Mouse (Mus musculus): ENCODE results near the gene Wipf1. TPM values are rescaled to one million over a fixed set of nuclear protein-coding genes. Genes with fewer than 3 reads are reported as not detected.

Wipf1 gene
- total RNA-seq, 2 experiments from 2014 or later, result 20.4 to 22.1 TPM

DNA sequence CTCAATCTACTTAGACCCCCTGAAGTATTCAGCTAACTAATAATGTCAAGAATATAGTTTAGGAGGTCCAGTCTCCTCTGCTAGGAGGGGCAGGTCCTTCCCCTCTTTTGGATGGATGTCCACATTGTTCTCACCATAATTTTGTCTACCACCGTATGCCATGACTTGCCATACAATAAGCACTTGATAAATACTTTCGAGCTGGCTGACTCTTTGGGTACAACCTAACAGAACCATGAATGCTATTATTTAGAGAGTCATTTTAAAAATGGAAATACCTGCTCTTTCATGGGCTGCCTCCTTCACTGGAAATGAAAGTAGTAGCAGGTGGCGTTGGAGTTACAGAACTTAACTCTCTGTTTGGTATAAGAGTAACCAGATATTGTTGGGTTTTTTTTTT lies 139.6 kb downstream of the Wipf1 start:
- DNase-seq (ENCODE audit: low spot score in 2 of 2), result no peak

DNA sequence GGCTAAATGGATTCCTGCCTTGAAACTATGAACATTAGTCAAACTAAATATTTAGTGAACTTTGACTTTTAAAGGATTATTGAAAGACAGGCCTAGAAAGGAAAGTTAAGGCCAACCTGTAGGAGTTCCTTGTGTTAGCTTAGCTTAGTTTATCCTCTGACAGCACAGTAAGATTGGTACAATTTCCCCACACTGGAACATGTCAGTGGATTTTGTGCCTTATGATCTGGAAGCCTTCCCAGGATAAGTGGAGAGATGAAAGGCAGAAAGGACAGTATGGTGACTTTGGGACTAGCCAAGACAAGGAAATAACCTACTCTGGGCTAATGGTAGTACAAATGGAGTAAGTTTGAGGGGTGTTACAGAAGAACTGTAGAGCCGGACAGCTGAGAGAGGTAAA lies 141.7 kb downstream of the Wipf1 start:
- no peak for DNase-seq (ENCODE audit: low spot score in 2 of 2)

DNA sequence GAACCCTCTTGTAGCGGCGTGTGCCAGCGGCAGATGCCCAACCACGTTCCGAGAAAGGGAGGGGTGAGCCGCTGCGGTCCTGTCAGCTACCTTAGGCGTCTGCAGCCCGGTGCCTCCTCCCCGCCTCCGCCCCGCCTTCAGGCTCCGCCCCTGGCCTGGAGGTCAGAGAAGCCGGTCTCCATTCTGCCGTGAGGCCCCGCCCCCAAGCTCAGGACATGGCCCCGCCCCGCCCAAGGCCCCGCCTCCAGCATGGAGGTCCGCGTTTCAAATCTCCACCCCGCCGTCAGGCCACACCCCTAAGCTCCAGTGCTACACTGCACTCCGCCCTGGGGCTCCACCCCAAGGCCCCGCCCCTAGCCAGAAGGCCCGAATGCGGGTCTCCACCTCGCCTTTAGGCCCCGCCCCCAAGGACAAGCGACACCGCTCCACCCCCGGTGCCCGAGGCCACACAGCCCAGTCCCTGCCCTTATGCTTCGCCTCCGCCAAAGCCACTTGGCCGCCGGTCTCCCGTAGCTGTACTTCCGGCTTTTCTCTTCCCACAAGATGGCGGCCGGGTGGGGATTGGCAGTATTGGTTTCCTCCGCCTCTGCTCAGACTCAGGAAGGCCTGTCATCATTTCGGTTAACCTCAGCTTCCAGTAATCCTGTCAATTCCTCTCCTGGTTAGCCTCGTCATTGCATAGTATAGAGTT lies 143.0 kb downstream of the Wipf1 start, which contains the start of gene Gpr155:
Gpr155 (minus strand) TSS at position 217 of the 691 bp plus-strand sequence.
- DNase-seq (ENCODE audit: low spot score in 2 of 2), result peak; percentile 97 to 100

DNA sequence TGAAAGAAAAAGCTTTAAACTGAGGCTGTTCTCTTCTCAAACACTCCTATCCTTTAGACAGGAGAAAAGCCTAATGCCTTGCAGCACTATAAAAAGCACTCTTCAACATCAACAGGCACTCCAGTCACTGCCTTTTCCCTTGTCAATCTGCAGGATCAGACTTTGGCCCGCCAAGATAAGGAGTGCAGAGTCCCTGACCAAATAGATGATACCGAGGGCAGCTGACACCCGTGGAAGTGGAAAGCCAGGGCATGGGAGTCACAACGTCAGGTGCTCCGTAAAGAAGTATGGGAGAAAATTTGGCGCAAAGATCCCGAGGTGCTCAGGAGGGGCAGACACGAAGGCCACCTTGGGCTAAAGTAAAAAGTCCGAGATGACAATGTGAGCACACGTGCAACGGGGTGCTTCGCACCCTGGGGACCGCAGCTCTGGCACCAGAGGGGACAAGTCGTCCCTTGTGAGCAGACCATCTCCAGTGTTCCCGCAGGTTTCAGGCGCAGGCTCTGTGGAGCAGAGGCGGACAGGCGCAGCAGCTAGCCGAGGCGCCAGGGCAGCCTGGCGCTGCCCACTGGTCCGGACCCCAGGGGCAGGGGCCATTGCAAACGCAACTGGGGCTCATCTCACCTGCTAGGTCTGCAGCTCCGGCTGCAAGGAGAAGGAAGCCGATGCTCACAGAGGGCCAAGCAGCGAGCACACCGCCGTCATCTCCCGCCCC lies 143.7 kb downstream of the Wipf1 start:
- DNase-seq (ENCODE audit: low spot score in 2 of 2), result peak in 1 of 2 experiments; percentile 6

DNA sequence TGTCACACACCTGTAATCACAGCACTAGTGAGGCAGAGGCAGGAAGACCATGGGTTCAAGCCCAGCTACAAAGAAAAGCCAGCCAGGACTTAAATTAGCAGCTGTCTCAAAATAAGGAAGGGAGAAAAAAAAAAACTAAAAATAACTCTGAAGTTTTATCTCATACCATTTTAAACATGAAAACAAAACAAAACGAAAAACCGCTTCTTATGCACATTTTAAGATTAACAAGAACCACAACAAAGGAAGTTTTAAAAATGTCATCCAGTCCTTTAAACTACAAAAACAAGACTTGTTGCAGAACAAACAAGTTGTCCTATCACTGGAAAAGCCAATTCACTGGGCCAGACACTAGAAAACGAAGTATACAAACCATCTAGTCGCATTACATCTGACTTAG lies 144.4 kb downstream of the Wipf1 start:
- no peak for DNase-seq (ENCODE audit: low spot score in 2 of 2)

DNA sequence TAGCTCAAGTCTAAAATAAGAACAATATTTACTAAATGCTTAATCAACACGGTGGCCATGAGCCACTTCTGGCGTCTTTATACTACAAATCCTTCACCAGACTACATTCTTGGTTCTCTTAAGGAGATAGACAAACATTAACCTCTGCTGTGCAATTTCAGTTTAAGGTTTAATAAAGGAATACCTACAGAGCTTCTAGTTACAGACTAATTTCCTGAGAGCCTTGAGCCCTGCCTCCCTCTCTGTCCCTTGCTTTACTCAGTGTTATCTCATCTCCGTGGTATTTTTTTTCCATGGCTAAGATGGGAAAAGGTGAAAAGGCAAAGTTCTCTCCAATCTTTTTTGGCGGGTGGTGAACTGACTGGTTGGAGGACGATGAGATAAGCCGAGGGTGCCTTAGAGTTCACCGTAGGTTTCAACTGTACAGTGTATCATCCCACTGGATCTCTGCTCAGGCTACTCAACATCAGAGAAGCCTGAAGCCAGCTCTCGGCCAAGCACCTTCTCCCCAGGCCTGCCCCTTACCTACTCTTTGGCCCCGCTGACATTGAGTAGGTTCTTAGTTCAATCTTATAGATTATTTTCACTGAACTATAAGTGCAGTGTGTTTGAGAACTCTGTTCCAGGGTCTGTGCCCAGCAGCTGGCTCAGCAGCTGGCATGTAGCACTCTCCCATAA lies 149.1 kb downstream of the Wipf1 start:
- DNase-seq (ENCODE audit: low spot score in 2 of 2), result no peak

DNA sequence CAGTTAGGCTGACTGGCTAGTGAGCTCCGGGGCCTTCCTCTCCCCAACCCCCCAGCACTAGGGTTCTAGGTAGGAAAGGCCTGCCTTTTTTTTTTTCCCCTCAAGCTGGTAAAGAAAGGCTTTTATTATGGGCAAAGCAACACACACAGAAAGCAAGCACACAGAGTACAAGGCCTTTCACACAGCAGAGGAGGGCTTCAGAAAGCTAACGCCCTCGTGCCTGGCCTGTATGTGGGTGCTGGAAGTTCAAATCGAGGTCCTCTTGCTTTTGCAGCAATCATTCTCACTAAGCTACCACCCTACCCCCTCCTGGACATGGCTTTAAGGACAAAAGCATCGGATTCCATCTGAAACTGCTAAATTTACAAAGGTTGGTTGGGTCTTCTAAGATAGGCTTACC lies 149.9 kb downstream of the Wipf1 start:
- DNase-seq (ENCODE audit: low spot score in 2 of 2), result no peak

Other genes starting within 250 kb of the Wipf1 start
- gene Scrn3, start 217.1 kb downstream of the Wipf1 start, total RNA-seq (2021), result 10 to 100 TPM; 15.1 to 22.8 TPM
- gene Cir1, start 217.0 kb downstream of the Wipf1 start, total RNA-seq (2021), result 10 to 100 TPM; 25.3 to 28.8 TPM
- 1 to 10 TPM; 8.1 to 9.2 TPM for gene Gpr155, start 143.2 kb downstream of the Wipf1 start, total RNA-seq (2021)
- gene Chrna1, start 50.6 kb upstream of the Wipf1 start, total RNA-seq (2021), result under 1 TPM; 0.56 to 0.87 TPM
- gene Chn1, start 245.6 kb upstream of the Wipf1 start, total RNA-seq (2021), result 10 to 100 TPM; 25.8 to 34.3 TPM